Mouse (Mus musculus) kidney, adult 2 months (tissue): ENCODE results near the gene Dpp4. TPM values are rescaled to one million over a fixed set of nuclear protein-coding genes. Genes with fewer than 3 reads are reported as not detected.

ENCODE experiments used
- DNase-seq: peaks from one replicate; pipeline ENCODE4 v3.0.0; 2021
- H3K27ac ChIP-seq: fragments of 200-500 bp; 2 replicates; pipeline ENCODE4 v1.5.1; 2012; ENCODE audit warnings: low read depth, low read length, control low read depth, inconsistent platforms; ENCODE audit not compliant: insufficient read depth
- H3K27me3 ChIP-seq: fragments of 200-500 bp; replicated peaks from 2 replicates; pipeline ENCODE4 v1.6.1; 2012; ENCODE audit warnings: mild to moderate bottlenecking, moderate library complexity, low read length, inconsistent platforms; ENCODE audit not compliant: control insufficient read depth, insufficient read depth
- H3K36me3 ChIP-seq: fragments of 200-500 bp; 2 replicates; pipeline ENCODE4 v1.6.1; 2012; ENCODE audit warnings: mild to moderate bottlenecking, moderate library complexity, low read length, inconsistent platforms; ENCODE audit not compliant: control insufficient read depth, insufficient read depth
- H3K4me1 ChIP-seq: fragments of 200-500 bp; 2 replicates; pipeline ENCODE4 v1.6.1; 2011; ENCODE audit warnings: low read length; ENCODE audit not compliant: control insufficient read depth, insufficient read depth
- H3K4me3 ChIP-seq: fragments of 200-500 bp; 2 replicates; pipeline ENCODE4 v1.5.1; 2011; ENCODE audit warnings: mild to moderate bottlenecking, low read depth, low read length, control low read depth; ENCODE audit not compliant: insufficient read depth
- CTCF ChIP-seq: fragments of 200-500 bp; conservative IDR thresholded peaks from 2 replicates; pipeline ENCODE4 v1.5.1; 2011; ENCODE audit warnings: low read depth, mild to moderate bottlenecking, control low read depth, low read length, moderate library complexity, mixed read lengths; ENCODE audit not compliant: insufficient read depth, insufficient read length
- POLR2A ChIP-seq: fragments of 200-500 bp; IDR thresholded peaks from one replicate; pipeline ENCODE4 v1.6.1; 2011; ENCODE audit warnings: low read depth, low read length, control low read depth
- WGBS: fragments of 180-500 bp; shearing (Covaris S2); methylation state at CpG from one replicate; pipeline ENCODE4 v1.1.7; 2018; 5-methylcytosine and 5-hydroxymethylcytosine counted together
- polyA plus RNA-seq: library from polyadenylated mRNA; depleted of rRNA; stranded (reverse); fragments of >200 nt; gene quantifications from 2 replicates; pipeline ENCODE4 v1.2.3, GENCODE M21; 2012

Gene Dpp4
- polyA plus RNA-seq, 1 experiment: 24.0 TPM

GRCm38 (mm10) chr2:62373692-62374091, 38.3 kb downstream of the Dpp4 start:
- WGBS: 45% methylated on average over 11 of the region's 11 CpGs
- no peak for TF ChIP-seq POLR2A
- Histone ChIP-seq H3K36me3 (no peaks in the 10 kb centered on the region), H3K4me3 (no peak overlapping the region), H3K27me3 (no peaks in the 10 kb centered on the region), H3K4me1 (no peaks in the 10 kb centered on the region), H3K27ac (no peak overlapping the region)
- DNase-seq: no peak

GRCm38 (mm10) chr2:62370048-62370447, 42.0 kb downstream of the Dpp4 start:
- H3K27ac ChIP-seq: no peak overlapping the region
- no peak overlapping the region for H3K4me3 ChIP-seq
- TF ChIP-seq CTCF (no peak), POLR2A (no peak)
- peak; percentile 9 for DNase-seq
- H3K27me3 ChIP-seq: no peaks in the 10 kb centered on the region
- H3K36me3 ChIP-seq: no peaks in the 10 kb centered on the region
- 47% methylated on average over 2 of the region's 2 CpGs for WGBS
- no peaks in the 10 kb centered on the region for H3K4me1 ChIP-seq

- Histone ChIP-seq H3K4me1 (no peaks in the 10 kb centered on the region), H3K27ac (no peak overlapping the region), H3K4me3 (no peak overlapping the region), H3K36me3 (no peaks in the 10 kb centered on the region; the same call in 1 of the 2 replicates), H3K27me3 (no peaks in the 10 kb centered on the region)
- TF ChIP-seq CTCF: no peak
- TF ChIP-seq POLR2A: no peak
- DNase-seq: no peak
- 63% methylated on average over 5 of the region's 5 CpGs for WGBS
These were observed 43.5 kb downstream of the Dpp4 start for GRCm38 (mm10) chr2:62368349-62369053.

GRCm38 (mm10) chr2:62363606-62364005, 48.4 kb downstream of the Dpp4 start:
- 79% methylated on average over 4 of the region's 4 CpGs for WGBS
- Histone ChIP-seq H3K27me3 (no peaks in the 10 kb centered on the region), H3K4me1 (no peaks in the 10 kb centered on the region), H3K4me3 (no peak overlapping the region), H3K36me3 (no peaks in the 10 kb centered on the region; the same call in 1 of the 2 replicates), H3K27ac (no peak overlapping the region)
- DNase-seq: no peak
- no peak for TF ChIP-seq CTCF
- no peak for TF ChIP-seq POLR2A

GRCm38 (mm10) chr2:62362211-62362610, 49.8 kb downstream of the Dpp4 start:
- WGBS: 74% methylated on average over 9 of the region's 9 CpGs
- TF ChIP-seq CTCF: no peak
- no peak for TF ChIP-seq POLR2A
- Histone ChIP-seq H3K27ac (no peak overlapping the region), H3K4me1 (no peaks in the 10 kb centered on the region), H3K4me3 (no peak overlapping the region), H3K36me3 (no peaks in the 10 kb centered on the region; the same call in 1 of the 2 replicates), H3K27me3 (no peaks in the 10 kb centered on the region; the same call in 1 of the 2 replicates)
- no peak for DNase-seq

GRCm38 (mm10) chr2:62361514-62361913, 50.5 kb downstream of the Dpp4 start:
- H3K4me3 ChIP-seq: no peak overlapping the region
- WGBS: 70% methylated on average over 3 of the region's 3 CpGs
- H3K36me3 ChIP-seq: no peaks in the 10 kb centered on the region; the same call in 1 of the 2 replicates
- no peak for DNase-seq
- no peaks in the 10 kb centered on the region; the same call in 1 of the 2 replicates for H3K27me3 ChIP-seq
- no peaks in the 10 kb centered on the region for H3K4me1 ChIP-seq
- no peak for TF ChIP-seq CTCF
- TF ChIP-seq POLR2A: no peak
- no peak overlapping the region for H3K27ac ChIP-seq

- no peak overlapping the region for H3K4me3 ChIP-seq
- WGBS: 81% methylated on average over 6 of the region's 6 CpGs
- no peaks in the 10 kb centered on the region; the same call in 1 of the 2 replicates for H3K36me3 ChIP-seq
- no peaks in the 10 kb centered on the region; the same call in 1 of the 2 replicates for H3K27me3 ChIP-seq
- no peaks in the 10 kb centered on the region for H3K4me1 ChIP-seq
- TF ChIP-seq POLR2A: no peak
- no peak for TF ChIP-seq CTCF
- DNase-seq: no peak
- H3K27ac ChIP-seq: no peak overlapping the region
These were observed 51.2 kb downstream of the Dpp4 start for GRCm38 (mm10) chr2:62360872-62361271.

- TF ChIP-seq POLR2A (no peak), CTCF (no peak)
- 82% methylated on average over 7 of the region's 7 CpGs for WGBS
- no peaks in the 10 kb centered on the region; the same call in 1 of the 2 replicates for H3K27me3 ChIP-seq
These were observed 54.8 kb downstream of the Dpp4 start for GRCm38 (mm10) chr2:62357259-62357658.

More at GRCm38 (mm10) chr2:62357259-62357658, 54.8 kb downstream of the Dpp4 start:
- Histone ChIP-seq H3K4me1 (no peaks in the 10 kb centered on the region), H3K36me3 (no peaks in the 10 kb centered on the region; the same call in 1 of the 2 replicates), H3K27ac (no peak overlapping the region), H3K4me3 (no peak overlapping the region)
- DNase-seq: no peak
